10 mouse cellular contexts compared by ENCODE assay signal in genomic region chr5:38388420-38388823, GRCm38 (mm10).
DNase-seq lines count a peak whose midpoint lies in the region; ATAC-seq and TF ChIP-seq lines count a peak whose summit lies in the region.
"Had no signal": no experiment of that assay in that cellular context is flagged by ENCODE, and none has a peak within 500 bp of the region (broad histone marks: within the 10 kb centered on the region; RNA-seq: fewer than 3 reads in every experiment).

No protein-coding gene starts in this region.

- H3K36me3 ChIP-seq in kidney, embryonic 16.5 days (ENCODE audit: insufficient read depth, low read length), result no peaks in the 10 kb centered on the region
- no peaks in the 10 kb centered on the region for H3K36me3 ChIP-seq in forebrain, embryonic 12.5 days (replicated peaks)
- no peaks in the 10 kb centered on the region for H3K36me3 ChIP-seq in midbrain, embryonic 16.5 days (ENCODE audit: control insufficient read depth, insufficient read depth, low read length)
- H3K36me3 ChIP-seq: lung, embryonic 15.5 days had no signal

- H3K4me1 ChIP-seq in kidney, embryonic 16.5 days (ENCODE audit: insufficient read depth, low read length), result peaks cover 14% of the 10 kb centered on the region; the same call in 1 of the 2 replicates
- H3K4me1 ChIP-seq in forebrain, embryonic 12.5 days, result peaks cover 24% of the 10 kb centered on the region
- peaks cover 18% of the 10 kb centered on the region for H3K4me1 ChIP-seq in midbrain, embryonic 16.5 days (ENCODE audit: control insufficient read depth, insufficient read depth, low read length)
- H3K4me1 ChIP-seq: lung, embryonic 15.5 days had no signal

- no peak for TF ChIP-seq CTCF in layer of hippocampus, adult 2 months (conservative IDR thresholded peaks at IDR 0.05)

- no peak overlapping the region for H3K4me3 ChIP-seq in kidney, embryonic 16.5 days (ENCODE audit: low read length)
- H3K4me3 ChIP-seq in forebrain, embryonic 12.5 days (replicated peaks), result no peak overlapping the region
- H3K4me3 ChIP-seq in layer of hippocampus, adult 2 months, result no peak overlapping the region
- H3K4me3 ChIP-seq in midbrain, embryonic 16.5 days (ENCODE audit: low read depth, low read length), result no peak overlapping the region
- H3K4me3 ChIP-seq: lung, embryonic 15.5 days had no signal

- H3K27ac ChIP-seq in kidney, embryonic 16.5 days (ENCODE audit: low read length), result no peak overlapping the region
- 0 out of 2 replicates have a peak overlapping the region, but pooled peaks have one; percentile 13 for H3K27ac ChIP-seq in forebrain, embryonic 12.5 days
- peak overlapping the region; percentile 50 for H3K27ac ChIP-seq in layer of hippocampus, adult 2 months
- no peak overlapping the region for H3K27ac ChIP-seq in midbrain, embryonic 16.5 days (ENCODE audit: low read length)
- H3K27ac ChIP-seq: lung, embryonic 15.5 days had no signal

- H3K27me3 ChIP-seq in kidney, embryonic 16.5 days (ENCODE audit: insufficient read depth, low read length), result no peaks in the 10 kb centered on the region
- H3K27me3 ChIP-seq in forebrain, embryonic 12.5 days, result no peaks in the 10 kb centered on the region; the same call in 1 of the 2 replicates
- no peaks in the 10 kb centered on the region for H3K27me3 ChIP-seq in midbrain, embryonic 16.5 days (ENCODE audit: control insufficient read depth, insufficient read depth, low read depth, low read length)
- H3K27me3 ChIP-seq: lung, embryonic 15.5 days had no signal

- no peak for ATAC-seq in kidney, embryonic 16.5 days (ENCODE audit: low FRiP score, low TSS enrichment)
- ATAC-seq in forebrain, embryonic 12.5 days (ENCODE audit: low FRiP score), result peak; percentile 42; the same call in 1 of the 2 replicates
- peak; percentile 43 for ATAC-seq in midbrain, embryonic 16.5 days

- no peaks in the 10 kb centered on the region for H3K9me3 ChIP-seq in kidney, embryonic 16.5 days (ENCODE audit: low read length)
- no peaks in the 10 kb centered on the region for H3K9me3 ChIP-seq in forebrain, embryonic 12.5 days
- no peaks in the 10 kb centered on the region for H3K9me3 ChIP-seq in midbrain, embryonic 16.5 days (replicated peaks; ENCODE audit: control insufficient read depth, low read length, poor library complexity, severe bottlenecking)
- H3K9me3 ChIP-seq: lung, embryonic 15.5 days had no signal

- WGBS in kidney, embryonic 16.5 days, result 11% methylated on average over 10 of the region's 10 CpGs
- 22% methylated on average over 10 of the region's 10 CpGs for WGBS in forebrain, embryonic 12.5 days
- WGBS in midbrain, embryonic 16.5 days, result 24% methylated on average over 10 of the region's 10 CpGs

- no peak overlapping the region for H3K4me2 ChIP-seq in kidney, embryonic 16.5 days (replicated peaks; ENCODE audit: low read depth, low read length)
- peak overlapping the region; percentile 4; the same call in 1 of the 2 replicates for H3K4me2 ChIP-seq in forebrain, embryonic 12.5 days
- H3K4me2 ChIP-seq in midbrain, embryonic 16.5 days (ENCODE audit: low read length), result no peak overlapping the region
- H3K4me2 ChIP-seq: lung, embryonic 15.5 days had no signal

- peak; percentile 42 for DNase-seq in kidney, adult 18-20 months
- DNase-seq in layer of hippocampus, adult 2 months (ENCODE audit: low spot score in 2 of 2), result peak; percentile 56 to 66
- DNase-seq in adrenal gland, adult 8-10 months, result no peak
- DNase-seq in heart, adult 8-10 months (ENCODE audit: low spot score), result no peak
- DNase-seq in urinary bladder, postnatal 14 days (ENCODE audit: low spot score), result no peak
- DNase-seq: gastrocnemius, postnatal 36 days had no signal

- no peak overlapping the region for H3K9ac ChIP-seq in kidney, embryonic 16.5 days (replicated peaks; ENCODE audit: low read length)
- no peak overlapping the region for H3K9ac ChIP-seq in forebrain, embryonic 12.5 days
- no peak overlapping the region for H3K9ac ChIP-seq in midbrain, embryonic 16.5 days (ENCODE audit: low read depth, low read length)
- H3K9ac ChIP-seq: lung, embryonic 15.5 days had no signal

Comparison
In these comparisons a context has a peak if more than half of its experiments do, and no peak if none do; other contexts are left out.
1. DNase-seq: peak in kidney, adult 18-20 months (single experiment) and layer of hippocampus, adult 2 months (2 of 2); none in adrenal gland, adult 8-10 months (single experiment), heart, adult 8-10 months (single experiment) and urinary bladder, postnatal 14 days (single experiment).
2. H3K27ac ChIP-seq: peak in forebrain, embryonic 12.5 days (single experiment) and layer of hippocampus, adult 2 months (single experiment); none in kidney, embryonic 16.5 days (single experiment) and midbrain, embryonic 16.5 days (single experiment).